Mouse (Mus musculus): Measurements from ENCODE around the gene Slc51b.

The Slc51b gene

GRCm38 (mm10) chr9:65372449-65372848 lies 50.3 kb downstream of the Slc51b start:
- DNase-seq (ENCODE audit: low spot score in 2 of 2): peak in 1 of 2 experiments; percentile 28

DNA sequence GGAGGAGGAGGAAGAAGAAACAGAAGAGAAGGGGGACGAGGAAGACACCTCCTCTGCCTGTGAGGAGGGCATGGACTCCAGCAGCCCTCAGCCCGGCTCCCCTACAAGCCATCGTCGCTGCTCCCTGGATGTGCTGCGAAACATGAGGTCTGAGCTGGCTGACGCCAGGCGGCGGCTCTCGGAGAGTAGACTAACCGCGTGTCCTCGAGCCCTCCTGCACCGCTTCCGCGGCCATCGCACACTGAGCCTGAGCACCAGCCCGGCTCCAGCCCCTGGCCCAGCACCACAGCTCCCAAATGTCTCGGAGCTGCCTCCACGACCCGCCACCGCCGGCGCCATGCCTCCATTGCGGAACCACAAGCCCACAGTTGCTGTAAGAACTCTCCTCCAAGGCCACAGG lies 51.0 kb downstream of the Slc51b start:
- DNase-seq (ENCODE audit: low spot score in 2 of 2): no peak

GRCm38 (mm10) chr9:65365721-65366120 lies 57.0 kb downstream of the Slc51b start:
- no peak for DNase-seq (ENCODE audit: low spot score in 2 of 2)

DNA sequence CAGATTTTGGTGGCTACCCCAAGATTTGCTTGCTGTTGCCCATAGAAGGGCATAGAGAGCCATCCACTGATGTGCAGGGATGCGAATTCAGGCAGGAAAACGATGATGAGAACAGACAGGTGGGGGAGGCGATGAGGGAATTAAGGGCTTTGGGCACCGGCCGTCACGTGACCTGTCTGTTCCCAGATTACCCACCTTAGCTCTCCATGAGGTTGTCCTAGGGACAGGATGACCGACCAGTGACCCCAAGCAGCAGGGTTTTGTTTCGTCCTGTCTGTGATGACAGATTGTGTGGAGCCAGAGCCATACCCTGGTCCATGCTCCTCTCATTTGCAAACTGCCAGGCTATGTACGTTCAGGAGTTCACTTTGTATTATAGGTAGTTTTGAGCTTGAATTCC lies 59.1 kb downstream of the Slc51b start:
- no peak for DNase-seq (ENCODE audit: low spot score in 2 of 2)
